Mouse (Mus musculus) megakaryocyte, embryonic 14.5 days (primary cell): Measurements from ENCODE around the gene Prpf40a.

Source experiments
- FLI1 ChIP-seq: IDR thresholded peaks from 2 replicates; pipeline ENCODE4 v1.6.1; 2012; ENCODE audit warnings: low read length, inconsistent platforms, mixed read lengths
- GATA1 ChIP-seq: IDR thresholded peaks from 3 replicates; pipeline ENCODE4 v1.6.1; 2012; ENCODE audit warnings: mixed read lengths, low read length, inconsistent platforms, borderline replicate concordance

DNA sequence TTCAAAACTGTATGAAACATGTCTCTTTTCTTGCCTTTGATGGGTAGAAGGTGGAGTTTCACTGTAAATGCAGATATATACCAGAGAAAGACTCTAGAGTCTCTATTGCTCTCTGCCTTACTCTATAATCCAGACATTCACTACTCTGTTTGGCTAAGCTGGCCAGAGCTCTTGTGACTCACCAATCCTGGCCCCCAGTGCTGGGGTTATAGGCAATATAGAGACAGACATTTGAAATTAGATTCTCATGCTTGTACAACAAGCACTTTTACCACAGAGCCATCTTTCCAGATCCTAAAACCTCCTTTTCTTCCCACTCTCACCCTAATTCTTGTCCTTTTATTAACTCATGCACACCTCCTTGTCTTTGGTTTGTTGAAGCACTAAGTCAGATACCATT lies 17.1 kb downstream of the Prpf40a start:
- TF ChIP-seq GATA1 = no peak
- TF ChIP-seq FLI1 = no peak
